Mouse (Mus musculus) embryonic facial prominence, embryonic 15.5 days (tissue): ENCODE results near the gene Gkap1. TPM values are rescaled to one million over a fixed set of nuclear protein-coding genes. Genes with fewer than 3 reads are reported as not detected.

Source experiments
- ATAC-seq: fragments of 200-750 bp; cut with Nextera tagmentation; 2 replicates; pipeline ENCODE4 v1.8.0; 2017; ENCODE audit warnings: low read depth, moderate TSS enrichment; ENCODE audit not compliant: insufficient number of reproducible peaks, low FRiP score, low TSS enrichment
- H3K27ac ChIP-seq: fragments of 300-500 bp; sonication (generic); replicated peaks from 2 replicates; pipeline ENCODE4 v1.5.1; 2015; ENCODE audit warnings: mild to moderate bottlenecking, inconsistent platforms
- H3K27me3 ChIP-seq: fragments of 300-500 bp; sonication (generic); 2 replicates; pipeline ENCODE4 v1.6.1; 2015; ENCODE audit warnings: inconsistent platforms
- H3K36me3 ChIP-seq: fragments of 300-500 bp; sonication (generic); 2 replicates; pipeline ENCODE4 v1.6.1; 2015; ENCODE audit warnings: mild to moderate bottlenecking, inconsistent platforms
- H3K4me1 ChIP-seq: fragments of 300-500 bp; sonication (generic); 2 replicates; pipeline ENCODE4 v1.6.1; 2015; ENCODE audit warnings: inconsistent platforms
- H3K4me2 ChIP-seq: fragments of 300-500 bp; sonication (generic); replicated peaks from 2 replicates; pipeline ENCODE4 v1.6.1; 2015; ENCODE audit warnings: mild to moderate bottlenecking, inconsistent platforms
- H3K4me3 ChIP-seq: fragments of 300-500 bp; sonication (generic); replicated peaks from 2 replicates; pipeline ENCODE4 v1.5.1; 2015; ENCODE audit warnings: mild to moderate bottlenecking, inconsistent platforms
- H3K9ac ChIP-seq: fragments of 300-500 bp; sonication (generic); 2 replicates; pipeline ENCODE4 v1.6.1; 2015; ENCODE audit warnings: inconsistent platforms
- H3K9me3 ChIP-seq: fragments of 300-500 bp; sonication (generic); replicated peaks from 2 replicates; pipeline ENCODE4 v1.6.1; 2016; ENCODE audit warnings: inconsistent platforms
- WGBS: fragments of 180-500 bp; shearing (Covaris S2); methylation state at CpG from one replicate; pipeline ENCODE4 v1.1.7; 2015; 5-methylcytosine and 5-hydroxymethylcytosine counted together
- polyA plus RNA-seq: library from polyadenylated mRNA; unstranded; fragments of >200 nt; fragmentation: Nextera tagmentation; extraction: Ambion mirVana; gene quantifications from 2 replicates; pipeline ENCODE4 v1.2.1, GENCODE M21; 2015

The Gkap1 gene
- polyA plus RNA-seq, 1 experiment from 2014 or later = 23.1 TPM

DNA sequence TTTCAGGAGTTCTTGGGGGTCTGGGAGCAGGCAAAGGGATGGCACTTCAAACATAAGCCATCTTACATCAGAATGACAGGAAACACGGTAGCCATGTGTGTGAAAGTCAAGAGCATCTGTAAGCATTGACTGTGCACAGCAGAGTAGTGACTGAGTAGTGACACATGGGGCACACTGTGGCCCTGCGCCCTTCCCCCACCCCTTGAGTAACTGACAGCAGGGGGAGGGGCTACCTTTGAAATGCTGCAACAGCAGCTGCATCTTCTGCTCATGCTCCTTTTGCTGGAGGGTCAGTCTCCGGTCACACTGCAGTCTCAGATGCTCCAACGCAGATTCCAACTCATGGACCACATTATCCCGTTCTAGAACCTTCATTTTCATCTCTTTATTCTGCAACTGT, 17.3 kb upstream of the Gkap1 start:
- Histone ChIP-seq H3K36me3 (no peaks in the 10 kb centered on the region), H3K4me1 (no peaks in the 10 kb centered on the region), H3K9ac (no peak overlapping the region), H3K27ac (no peak overlapping the region), H3K27me3 (no peaks in the 10 kb centered on the region), H3K4me2 (no peak overlapping the region), H3K4me3 (no peak overlapping the region), H3K9me3 (no peaks in the 10 kb centered on the region)
- 21% methylated on average over 5 of the region's 5 CpGs for WGBS
- ATAC-seq = no peak

DNA sequence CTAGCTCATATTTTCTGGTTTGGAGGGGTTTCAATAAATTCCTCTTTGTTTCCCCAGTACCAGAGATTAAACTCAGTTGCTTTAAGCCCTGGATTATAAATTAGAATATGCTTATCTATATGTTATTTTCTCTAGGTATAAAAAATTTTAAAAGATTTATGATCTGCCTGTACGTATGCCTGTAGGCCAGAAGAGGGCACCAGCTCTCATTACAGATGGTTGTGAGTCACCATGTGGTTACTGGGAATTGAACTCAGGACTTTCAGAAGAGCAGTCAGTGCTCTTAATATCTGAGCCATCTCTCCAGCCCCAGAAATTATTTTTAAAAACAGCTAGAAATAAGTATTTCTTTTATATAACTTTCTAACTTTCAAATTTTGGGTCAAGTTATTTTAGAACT, 13.8 kb upstream of the Gkap1 start:
- H3K4me2 ChIP-seq = no peak overlapping the region
- WGBS = 67% methylated on average over 1 of the region's 1 CpGs
- ATAC-seq = no peak

DNA sequence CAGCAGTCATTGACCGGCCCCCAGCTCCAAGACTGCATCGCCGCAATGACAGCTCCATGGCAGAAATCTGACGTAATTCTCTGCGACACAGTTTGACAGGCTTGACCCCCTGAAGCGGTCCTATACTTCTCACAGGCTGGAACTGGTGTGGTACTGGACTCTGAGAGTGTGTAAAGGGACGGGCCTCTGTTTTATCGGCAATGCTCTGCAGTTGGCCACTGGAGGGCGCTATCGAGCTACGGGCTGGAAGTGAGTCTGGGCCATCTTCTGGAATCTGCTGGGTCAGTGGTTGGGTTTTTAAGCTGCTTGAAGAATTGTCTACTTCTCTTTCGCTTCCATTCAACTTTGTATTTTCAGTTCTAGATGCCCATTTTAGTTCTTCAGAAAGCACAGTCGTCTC, 12.3 kb upstream of the Gkap1 start:
- Histone ChIP-seq H3K36me3 (no peaks in the 10 kb centered on the region), H3K4me3 (no peak overlapping the region), H3K9ac (no peak overlapping the region), H3K27me3 (no peaks in the 10 kb centered on the region), H3K4me2 (0 out of 2 replicates have a peak overlapping the region, but pooled peaks have one; percentile 5), H3K27ac (no peak overlapping the region), H3K9me3 (no peaks in the 10 kb centered on the region), H3K4me1 (no peaks in the 10 kb centered on the region)
- whole genome bisulfite sequencing = 12% methylated on average over 13 of the region's 13 CpGs
- no peak for ATAC-seq

More for the DNA sequence above, 13.8 kb upstream of the Gkap1 start:
- Histone ChIP-seq H3K4me1 (no peaks in the 10 kb centered on the region), H3K27me3 (no peaks in the 10 kb centered on the region), H3K4me3 (no peak overlapping the region), H3K9ac (no peak overlapping the region), H3K27ac (no peak overlapping the region), H3K9me3 (no peaks in the 10 kb centered on the region), H3K36me3 (no peaks in the 10 kb centered on the region)

DNA sequence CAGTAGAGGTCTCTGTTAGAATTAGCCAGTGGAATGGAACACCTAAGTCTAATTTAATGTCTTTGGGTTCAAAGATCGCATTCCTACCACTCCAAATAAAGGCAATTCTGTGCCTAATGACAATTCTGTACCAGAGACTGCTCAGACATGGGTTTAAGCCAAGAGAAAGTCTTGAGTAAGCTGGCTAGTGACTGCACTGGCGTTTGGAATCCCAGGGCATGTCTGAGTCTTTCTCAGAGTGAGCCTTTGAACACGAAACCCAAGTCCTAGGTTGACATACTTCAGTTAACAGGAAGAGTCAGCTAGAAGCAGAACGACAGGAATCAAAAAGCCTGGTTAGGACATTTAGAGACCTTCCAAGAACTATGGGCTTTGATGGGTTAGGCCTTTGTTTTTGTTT, 8.0 kb upstream of the Gkap1 start:
- no peak overlapping the region for H3K9ac ChIP-seq
- H3K9me3 ChIP-seq = no peaks in the 10 kb centered on the region
- no peak for ATAC-seq
- 53% methylated on average over 4 of the region's 4 CpGs for WGBS
- H3K27me3 ChIP-seq = no peaks in the 10 kb centered on the region
- no peak overlapping the region for H3K4me3 ChIP-seq
- H3K4me1 ChIP-seq = no peaks in the 10 kb centered on the region
- H3K4me2 ChIP-seq = no peak overlapping the region
- H3K36me3 ChIP-seq = no peaks in the 10 kb centered on the region
- no peak overlapping the region for H3K27ac ChIP-seq

DNA sequence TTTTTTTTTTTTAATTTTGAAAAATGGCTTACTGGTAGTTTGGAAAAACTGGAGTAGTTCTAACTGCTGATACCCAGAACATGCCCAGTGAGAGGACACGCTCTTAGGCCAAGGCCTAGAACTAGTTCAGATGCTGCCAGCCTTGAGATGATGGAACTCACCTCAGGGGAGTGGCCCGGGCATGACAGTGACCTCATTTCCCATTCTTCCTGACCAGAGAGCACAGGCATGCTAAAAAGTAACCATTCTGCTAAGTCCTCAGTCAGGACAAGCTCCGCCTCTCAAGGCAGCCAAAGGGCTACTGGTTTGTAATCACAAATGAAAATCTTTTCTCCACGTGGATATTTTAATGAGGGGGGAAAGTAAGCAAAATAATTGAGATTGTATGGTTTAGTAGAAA, 6.4 kb upstream of the Gkap1 start:
- Histone ChIP-seq H3K9me3 (no peaks in the 10 kb centered on the region), H3K4me1 (no peaks in the 10 kb centered on the region), H3K27me3 (no peaks in the 10 kb centered on the region), H3K4me3 (no peak overlapping the region), H3K4me2 (no peak overlapping the region), H3K9ac (no peak overlapping the region), H3K36me3 (no peaks in the 10 kb centered on the region), H3K27ac (no peak overlapping the region)
- ATAC-seq = no peak
- WGBS = 65% methylated on average over 4 of the region's 4 CpGs

- no peaks in the 10 kb centered on the region for H3K36me3 ChIP-seq
- no peak overlapping the region for H3K4me2 ChIP-seq
- H3K9ac ChIP-seq = no peak overlapping the region
- no peak overlapping the region for H3K4me3 ChIP-seq
- no peaks in the 10 kb centered on the region for H3K4me1 ChIP-seq
- no peak for ATAC-seq
- WGBS = 81% methylated on average over 3 of the region's 3 CpGs
- H3K27ac ChIP-seq = no peak overlapping the region
- H3K27me3 ChIP-seq = no peaks in the 10 kb centered on the region
- H3K9me3 ChIP-seq = no peaks in the 10 kb centered on the region
These were observed 5.0 kb upstream of the Gkap1 start for GRCm38 (mm10) chr13:58280528-58280927.

DNA sequence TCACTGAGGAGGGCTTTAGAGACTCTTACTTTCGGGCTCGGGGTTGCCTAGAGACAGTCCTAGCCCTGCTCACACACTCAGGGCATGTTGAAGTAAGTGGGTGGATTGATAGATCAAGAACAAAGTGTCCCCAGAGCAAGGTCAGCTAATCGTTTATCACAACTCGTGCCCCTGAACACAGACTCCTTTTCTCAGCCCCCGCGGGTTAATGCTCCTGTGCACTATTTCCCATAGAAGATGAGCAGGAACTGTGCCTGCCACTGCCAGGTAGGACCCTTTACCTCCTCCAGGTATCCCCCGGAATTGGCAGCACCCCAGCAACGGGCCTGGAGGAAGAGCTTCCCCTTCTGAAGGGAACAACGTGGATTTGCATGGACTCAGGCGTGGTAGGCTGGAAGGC, 757 bp upstream of the Gkap1 start:
- no peak overlapping the region for H3K4me3 ChIP-seq
- no peak overlapping the region for H3K4me2 ChIP-seq
- peaks cover 18% of the 10 kb centered on the region for H3K4me1 ChIP-seq
- no peaks in the 10 kb centered on the region for H3K9me3 ChIP-seq
- no peaks in the 10 kb centered on the region for H3K36me3 ChIP-seq
- 81% methylated on average over 10 of the region's 10 CpGs for WGBS
- H3K27me3 ChIP-seq = no peaks in the 10 kb centered on the region
- ATAC-seq = no peak
- H3K27ac ChIP-seq = no peak overlapping the region
- no peak overlapping the region for H3K9ac ChIP-seq

GRCm38 (mm10) chr13:58275076-58275475, 423 bp downstream of the Gkap1 start:
- H3K4me2 ChIP-seq = peak overlapping the region; percentile 72
- no peaks in the 10 kb centered on the region for H3K27me3 ChIP-seq
- H3K4me1 ChIP-seq = peaks cover 18% of the 10 kb centered on the region
- H3K9me3 ChIP-seq = no peaks in the 10 kb centered on the region
- WGBS = 21% methylated on average over 9 of the region's 9 CpGs
- ATAC-seq = no peak
- H3K9ac ChIP-seq = no peak overlapping the region
- H3K36me3 ChIP-seq = no peaks in the 10 kb centered on the region
- H3K27ac ChIP-seq = no peak overlapping the region
- peak overlapping the region; percentile 86 for H3K4me3 ChIP-seq

DNA sequence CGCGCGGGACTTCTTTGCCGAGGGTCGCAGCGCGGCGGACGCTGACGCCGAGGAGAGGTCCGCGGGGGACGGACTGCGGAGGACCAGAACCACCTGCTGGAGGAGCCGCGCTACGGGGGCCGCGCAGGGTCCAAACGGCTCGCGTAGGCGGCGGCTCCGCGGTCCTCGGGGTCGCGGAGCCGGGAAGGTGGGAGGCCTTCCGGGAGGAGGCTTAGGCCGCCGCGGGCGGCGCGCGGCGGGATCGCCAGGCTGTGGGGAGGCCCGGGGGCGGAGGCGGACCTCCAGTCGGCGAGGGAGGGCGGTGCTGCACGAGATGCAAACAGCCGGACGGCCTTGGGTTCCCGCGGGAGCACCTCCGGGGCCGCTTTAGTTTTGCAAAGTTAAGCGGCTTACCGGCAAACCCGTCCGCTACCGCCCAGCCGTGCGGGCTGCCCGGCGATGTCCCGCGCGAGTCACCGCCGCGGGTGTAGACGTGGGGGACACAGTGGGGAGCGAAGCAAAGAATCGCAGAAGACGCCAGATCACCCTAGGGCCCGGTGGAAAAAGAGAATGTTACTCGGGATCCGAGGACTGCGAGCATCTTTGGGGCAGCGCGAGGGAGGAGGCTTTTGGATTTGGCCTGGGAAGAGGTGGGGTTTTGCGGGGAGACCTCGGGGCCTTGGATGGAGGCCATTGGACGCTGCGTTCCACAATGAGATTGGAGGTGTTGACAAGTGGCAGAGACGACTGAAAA, 1.1 kb downstream of the Gkap1 start:
- Histone ChIP-seq H3K9ac (peak overlapping the region; percentile 55), H3K4me1 (peaks cover 18% of the 10 kb centered on the region), H3K4me3 (peak overlapping the region; percentile 86), H3K27ac (peak overlapping the region; percentile 82), H3K36me3 (no peaks in the 10 kb centered on the region), H3K27me3 (no peaks in the 10 kb centered on the region), H3K9me3 (no peaks in the 10 kb centered on the region), H3K4me2 (peak overlapping the region; percentile 72)
- WGBS = under 1% methylated on average over 84 of the region's 84 CpGs
- ATAC-seq = peak; percentile 85

GRCm38 (mm10) chr13:58273411-58274258, 1.9 kb downstream of the Gkap1 start:
- Histone ChIP-seq H3K9ac (peak overlapping the region; percentile 55), H3K4me3 (peak overlapping the region; percentile 86), H3K9me3 (no peaks in the 10 kb centered on the region), H3K27ac (peak overlapping the region; percentile 82), H3K4me2 (peak overlapping the region; percentile 72), H3K27me3 (no peaks in the 10 kb centered on the region), H3K4me1 (peaks cover 18% of the 10 kb centered on the region), H3K36me3 (no peaks in the 10 kb centered on the region)
- peak; percentile 61 for ATAC-seq
- 0% methylated on average over 91 of the region's 115 CpGs for WGBS

- Histone ChIP-seq H3K36me3 (0 out of 2 replicates have a peak, but pooled peaks cover 10% of the 10 kb centered on the region), H3K4me2 (no peak overlapping the region), H3K4me3 (no peak overlapping the region), H3K9me3 (no peaks in the 10 kb centered on the region), H3K27ac (no peak overlapping the region), H3K27me3 (no peaks in the 10 kb centered on the region), H3K4me1 (no peaks in the 10 kb centered on the region), H3K9ac (no peak overlapping the region)
- WGBS = 73% methylated on average over 3 of the region's 3 CpGs
- ATAC-seq = no peak
These were observed 8.6 kb downstream of the Gkap1 start for GRCm38 (mm10) chr13:58266864-58267263.
